Mouse (Mus musculus) right cerebral cortex, postnatal 25 days (tissue): Measurements from ENCODE around the gene Ddx5.
A peak's percentile ranks its signal among the peaks of the same experiment; 100 is the strongest.
"Not testable (repeated sequence)": the region's sequence is repeated elsewhere in the genome, so short reads cannot be mapped to it uniquely, and the experiment has no call there.

Source experiments
- DNase-seq: peaks from one replicate; pipeline ENCODE4 v3.0.0; 2022

The Ddx5 gene

GRCm38 (mm10) chr11:106788775-106789459, at the start of gene Ddx5, which contains the start of gene Cep95:
TSS of gene Ddx5 (minus strand) at chr11:106789185.
TSS of gene Cep95 (plus strand) at chr11:106789252.
- DNase-seq: peak; percentile 98

DNA sequence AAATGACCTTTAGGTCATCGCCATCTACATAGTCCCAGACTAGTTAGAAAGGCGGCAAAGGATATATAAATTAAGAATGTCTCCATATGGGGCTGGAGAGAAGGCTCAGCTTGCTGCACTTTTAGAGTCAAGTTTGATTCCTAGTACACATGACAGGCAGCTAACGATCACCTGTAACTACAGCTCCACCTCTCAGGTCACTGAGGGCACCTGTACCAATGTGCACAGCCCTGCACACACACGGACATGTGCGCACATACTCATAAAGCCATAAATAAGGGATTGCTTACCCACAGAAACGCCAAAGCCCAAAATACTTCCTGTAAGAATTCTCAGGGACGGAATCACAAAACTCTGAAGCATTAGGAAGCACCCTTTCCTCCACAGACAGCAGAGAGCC, 39.1 kb upstream of the Ddx5 start:
- no peak for DNase-seq

DNA sequence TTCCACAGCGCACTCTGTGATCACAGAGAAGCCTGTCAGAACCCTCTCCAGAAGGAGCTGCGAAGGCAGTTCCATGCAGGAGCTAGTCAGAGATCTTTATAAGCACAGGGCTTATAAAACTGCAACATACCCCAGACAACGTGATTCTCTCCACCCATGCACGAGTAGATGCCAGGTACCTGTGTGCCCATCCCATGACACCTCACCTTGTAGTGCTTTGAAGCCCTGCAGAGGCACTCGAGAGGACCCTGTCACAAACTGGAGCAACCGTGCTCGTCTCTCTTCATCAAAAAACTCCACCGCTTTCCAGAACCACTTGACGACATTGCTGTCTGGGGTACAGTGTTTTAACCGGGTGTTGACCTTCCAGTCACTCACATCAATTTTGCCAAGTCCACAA, 35.4 kb upstream of the Ddx5 start:
- no peak for DNase-seq

DNA sequence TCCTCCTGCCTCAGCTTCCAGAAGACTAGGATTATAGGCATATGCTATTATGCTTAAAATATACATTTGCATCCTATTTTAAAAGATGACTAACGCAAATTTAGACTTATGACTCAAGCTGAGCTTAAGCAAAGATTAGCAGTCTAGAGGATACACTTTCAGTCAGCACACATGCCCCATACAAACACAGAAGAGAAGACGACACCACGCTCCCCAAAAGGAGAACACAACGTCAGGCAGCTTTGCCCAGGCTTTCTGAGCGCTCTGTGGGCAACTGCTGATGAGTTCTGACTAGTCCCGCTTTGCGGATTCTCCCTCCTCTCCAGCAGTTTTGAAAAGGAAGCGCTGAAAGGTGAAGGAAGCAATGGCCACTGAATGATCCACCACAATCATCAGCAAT, 34.8 kb upstream of the Ddx5 start:
- no peak for DNase-seq

- DNase-seq: peak; percentile 55
Observed at GRCm38 (mm10) chr11:106822911-106823310, 33.9 kb upstream of the Ddx5 start.

GRCm38 (mm10) chr11:106822491-106822890, 33.5 kb upstream of the Ddx5 start:
- no peak for DNase-seq

DNA sequence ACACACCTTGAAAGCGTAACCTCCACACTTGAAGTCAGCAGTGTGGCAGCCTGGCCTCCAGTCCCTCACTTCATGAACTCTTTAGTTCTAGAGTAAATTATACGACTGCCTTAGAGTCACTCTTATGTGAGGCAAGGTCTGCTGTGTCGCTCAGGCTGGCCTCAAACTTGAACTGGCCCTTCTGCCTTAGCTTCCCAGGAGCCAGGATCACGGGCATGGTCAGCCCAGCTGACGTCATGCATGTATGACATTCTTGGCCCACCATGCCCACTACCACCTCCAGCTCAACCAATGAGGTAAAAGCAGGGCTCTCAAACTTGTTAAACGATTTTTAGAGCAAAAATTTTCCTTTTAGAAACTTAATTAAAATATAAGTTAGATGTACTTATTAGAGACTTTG, 32.4 kb upstream of the Ddx5 start:
- DNase-seq: no peak

DNA sequence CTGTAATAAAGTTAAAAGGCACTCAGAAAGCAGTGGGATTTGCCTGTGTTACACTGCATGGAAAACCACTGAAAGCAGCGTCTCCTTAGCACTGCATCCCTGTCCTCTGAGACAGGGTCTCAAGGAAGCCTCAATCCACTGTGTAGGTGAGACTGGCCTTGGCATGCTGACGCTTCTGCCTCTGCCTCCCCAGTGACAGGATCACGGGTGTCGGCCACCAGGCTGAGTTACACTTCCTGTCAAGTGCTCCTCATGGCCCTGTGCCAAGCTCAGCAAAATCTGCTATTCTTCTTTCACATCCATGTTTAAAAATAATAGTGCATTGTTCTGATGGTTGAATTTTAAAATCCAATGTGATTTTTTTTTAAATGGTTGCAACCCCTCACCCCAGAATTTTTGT, 32.0 kb upstream of the Ddx5 start:
- peak; percentile 17 for DNase-seq

GRCm38 (mm10) chr11:106820252-106820651, 31.3 kb upstream of the Ddx5 start:
- DNase-seq: no peak

DNA sequence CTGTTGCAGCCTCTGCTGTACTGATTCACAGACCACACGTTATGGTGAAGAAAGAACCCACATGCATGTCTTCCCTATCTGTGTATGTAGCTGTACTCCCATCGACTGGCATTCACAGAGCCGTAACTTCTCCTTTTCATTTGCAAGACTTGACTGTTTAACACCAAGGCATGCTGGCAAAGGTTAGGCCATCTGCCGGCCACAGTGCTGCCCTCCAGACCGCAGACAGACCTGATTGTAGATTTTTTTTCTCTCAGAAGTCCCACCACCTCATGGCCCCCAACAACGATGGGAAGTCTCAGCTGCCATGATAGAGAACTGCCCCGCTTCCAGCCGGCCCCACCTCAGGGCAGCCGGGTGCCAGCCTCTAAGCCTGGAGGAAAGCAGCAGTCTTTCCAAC, 30.6 kb upstream of the Ddx5 start:
- DNase-seq: peak; percentile 9

- DNase-seq: peak; percentile 15
Observed at GRCm38 (mm10) chr11:106818341-106818740, 29.4 kb upstream of the Ddx5 start.

- peak; percentile 6 for DNase-seq
Observed at GRCm38 (mm10) chr11:106817808-106818207, 28.8 kb upstream of the Ddx5 start.

GRCm38 (mm10) chr11:106817156-106817555, 28.2 kb upstream of the Ddx5 start:
- DNase-seq: peak; percentile 14

DNA sequence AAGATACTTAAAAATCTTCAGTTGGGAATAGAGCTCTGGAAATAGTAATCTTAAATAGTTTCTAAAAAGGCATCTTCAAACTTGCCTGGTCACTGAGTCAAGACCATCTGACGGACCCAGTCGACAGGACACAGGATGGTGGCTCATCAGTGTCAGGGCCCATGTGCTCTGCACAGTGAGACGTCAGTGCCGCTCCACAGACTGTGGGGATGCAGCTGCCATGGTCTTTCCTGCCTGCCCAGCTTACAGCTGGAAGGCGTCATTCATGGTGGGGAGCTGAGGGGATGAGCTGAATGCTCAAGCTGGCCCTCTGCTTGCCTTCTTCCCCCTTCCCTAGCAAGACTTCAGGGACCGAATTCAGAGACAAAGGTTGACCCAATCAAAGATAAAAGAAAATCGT, 27.3 kb upstream of the Ddx5 start:
- DNase-seq: no peak

- DNase-seq: no peak
Observed at GRCm38 (mm10) chr11:106815761-106816160, 26.8 kb upstream of the Ddx5 start.

DNA sequence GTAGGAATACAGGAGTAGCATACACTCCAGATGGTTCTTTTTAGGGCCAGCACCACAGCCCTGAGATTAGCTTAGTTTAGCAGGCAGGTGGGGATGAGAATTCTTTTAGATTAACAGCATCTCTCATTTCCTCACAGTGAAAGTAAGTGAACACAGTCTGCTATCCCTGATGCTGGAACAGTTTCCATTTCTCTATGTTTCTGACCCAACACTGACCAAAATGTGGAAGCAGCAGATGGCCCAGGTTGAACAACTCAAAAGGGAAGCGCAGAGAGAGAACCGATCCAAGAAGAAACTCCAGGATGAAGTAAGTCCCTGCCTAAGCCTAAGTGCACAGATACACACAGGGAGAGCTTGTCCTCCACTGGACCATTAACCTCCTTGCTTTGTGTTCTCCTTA, 26.3 kb upstream of the Ddx5 start:
- no peak for DNase-seq

GRCm38 (mm10) chr11:106814601-106815320, 25.8 kb upstream of the Ddx5 start:
- peak; percentile 32 for DNase-seq

DNA sequence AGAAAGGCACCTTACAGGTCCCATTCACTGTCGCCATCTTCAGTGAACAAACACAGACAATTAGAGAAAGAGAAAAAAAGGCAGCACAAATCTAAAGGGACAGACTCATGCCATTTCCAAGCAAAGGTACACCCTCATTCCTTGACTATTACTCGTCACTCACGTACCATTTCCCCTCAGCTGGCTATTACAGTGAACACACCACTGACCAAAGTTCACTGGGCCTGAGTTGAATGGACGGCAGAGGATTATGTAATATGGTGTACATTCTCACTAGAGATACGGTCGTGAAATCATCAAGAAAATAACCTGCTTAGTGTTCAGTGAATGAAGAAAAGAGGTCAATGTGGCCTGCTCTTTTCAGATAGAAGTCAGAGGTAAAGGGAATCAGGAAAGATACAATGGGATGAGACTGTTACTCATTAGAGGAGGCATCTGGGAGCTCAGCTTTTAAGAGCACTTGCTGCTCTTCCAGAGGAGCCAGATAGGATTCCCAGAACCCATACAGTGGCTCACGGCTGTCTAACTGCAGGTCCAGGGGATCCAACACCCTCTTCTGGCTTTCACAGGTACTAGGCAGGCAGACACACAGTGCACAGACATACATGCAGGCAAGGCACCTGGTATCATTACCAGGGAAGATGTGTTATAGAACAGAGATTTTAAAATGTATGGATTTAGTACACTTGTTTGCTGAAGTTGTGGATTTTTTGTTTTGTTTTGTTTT, 23.6 kb upstream of the Ddx5 start:
- DNase-seq: no peak

GRCm38 (mm10) chr11:106807442-106807841, 18.5 kb upstream of the Ddx5 start:
- DNase-seq: not testable (repeated sequence)

GRCm38 (mm10) chr11:106802069-106802627, 13.2 kb upstream of the Ddx5 start:
- no peak for DNase-seq

- DNase-seq: no peak
Observed at GRCm38 (mm10) chr11:106795679-106796078, 6.7 kb upstream of the Ddx5 start.

DNA sequence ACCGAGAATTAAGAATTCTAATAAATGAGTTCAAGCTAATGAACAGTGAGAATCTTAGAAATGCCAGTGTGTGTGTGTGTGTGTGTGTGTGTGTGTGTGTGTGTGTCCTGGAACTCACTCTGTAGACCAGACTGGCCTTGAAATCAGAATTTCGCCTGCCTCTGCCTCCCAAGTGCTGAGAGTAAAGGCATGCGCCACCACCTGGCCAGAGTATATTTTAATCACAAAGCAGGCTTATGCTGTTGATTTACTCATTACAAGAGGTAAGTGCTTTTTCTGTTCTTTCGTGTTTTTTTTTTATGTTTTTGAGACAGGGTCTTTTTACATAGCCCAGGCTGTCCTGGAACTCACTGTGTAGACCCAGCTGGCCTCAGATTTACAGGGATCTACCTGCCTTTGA, 4.9 kb upstream of the Ddx5 start:
- no peak for DNase-seq

DNA sequence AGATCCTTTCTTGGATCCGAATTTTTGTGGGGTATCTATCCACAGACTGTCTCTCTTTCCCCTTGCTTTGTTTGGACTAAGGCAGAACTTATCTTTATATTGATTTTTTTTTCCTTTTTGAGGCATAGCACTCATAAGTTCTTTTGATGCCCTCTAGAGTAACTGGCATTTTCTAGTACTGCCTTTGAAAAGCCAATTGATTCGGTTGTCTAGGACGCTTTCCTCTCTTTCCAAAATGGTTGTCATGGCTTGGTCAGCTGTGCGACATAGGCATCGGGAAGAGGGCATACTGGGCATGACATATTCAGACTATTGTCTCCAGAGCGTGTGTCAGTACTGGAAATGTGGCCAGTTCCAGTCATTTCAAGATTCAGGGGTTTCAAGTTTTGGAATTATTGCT, 664 bp upstream of the Ddx5 start:
- DNase-seq: no peak
